Mouse (Mus musculus) heart, adult 2 months (tissue): Measurements from ENCODE around the gene Fars2.

Experiments used
- CTCF ChIP-seq: fragments of 200-600 bp; IDR thresholded peaks from 2 replicates; pipeline ENCODE4 v1.8.1; 2022; ENCODE audit warnings: antibody characterized with exemption, mild to moderate bottlenecking, moderate library complexity
- POLR2A ChIP-seq: fragments of 200-500 bp; IDR thresholded peaks from 2 replicates; pipeline ENCODE4 v1.6.1; 2011; ENCODE audit warnings: mild to moderate bottlenecking, low read depth, low read length, control low read depth; ENCODE audit not compliant: insufficient read depth

GRCm38 (mm10) chr13:36469412-36470125 is 352.4 kb downstream of the Fars2 start:
- TF ChIP-seq CTCF (no peak), POLR2A (no peak)
